Mouse (Mus musculus): ENCODE measurements around the gene Pafah1b2. TPM values are rescaled to one million over a fixed set of nuclear protein-coding genes. Genes with fewer than 3 reads are reported as not detected.

The Pafah1b2 gene
- polyA plus RNA-seq, 1 experiment from 2014 or later, result 177 TPM

GRCm38 (mm10) chr9:45959661-45960060 lies 52.8 kb downstream of the Pafah1b2 start:
- no peak overlapping the region for H3K4me2 ChIP-seq (replicated peaks; ENCODE audit: low read depth, low read length)
- H3K27me3 ChIP-seq (ENCODE audit: control insufficient read depth, insufficient read depth, low read length), result no peaks in the 10 kb centered on the region
- H3K36me3 ChIP-seq (ENCODE audit: control insufficient read depth, insufficient read depth, low read length), result peaks cover 16% of the 10 kb centered on the region; the same call in 1 of the 2 replicates
- no peak overlapping the region for H3K4me3 ChIP-seq (ENCODE audit: low read depth, low read length)
- no peak overlapping the region for H3K27ac ChIP-seq (ENCODE audit: low read length)
- H3K9ac ChIP-seq (replicated peaks; ENCODE audit: low read depth, low read length), result no peak overlapping the region
- H3K4me1 ChIP-seq (ENCODE audit: control insufficient read depth, insufficient read depth, low read length), result peaks cover 4% of the 10 kb centered on the region; the same call in 1 of the 2 replicates
- no peak for ATAC-seq (ENCODE audit: insufficient number of reproducible peaks, insufficient read depth, low FRiP score, low read depth)
- WGBS, result 76% methylated on average over 7 of the region's 7 CpGs
- H3K9me3 ChIP-seq (ENCODE audit: control insufficient read depth, low read depth, low read length), result no peaks in the 10 kb centered on the region

- H3K36me3 ChIP-seq (ENCODE audit: control insufficient read depth, insufficient read depth, low read length), result peaks cover 13% of the 10 kb centered on the region; the same call in 1 of the 2 replicates
- ATAC-seq (ENCODE audit: insufficient number of reproducible peaks, insufficient read depth, low FRiP score, low read depth), result no peak
- no peak overlapping the region for H3K4me3 ChIP-seq (ENCODE audit: low read depth, low read length)
- no peak overlapping the region for H3K27ac ChIP-seq (ENCODE audit: low read length)
- no peak overlapping the region for H3K4me2 ChIP-seq (replicated peaks; ENCODE audit: low read depth, low read length)
- WGBS, result 49% methylated on average over 4 of the region's 4 CpGs
- no peak overlapping the region for H3K9ac ChIP-seq (replicated peaks; ENCODE audit: low read depth, low read length)
- no peaks in the 10 kb centered on the region for H3K27me3 ChIP-seq (ENCODE audit: control insufficient read depth, insufficient read depth, low read length)
- H3K4me1 ChIP-seq (ENCODE audit: control insufficient read depth, insufficient read depth, low read length), result peaks cover 8% of the 10 kb centered on the region
- no peaks in the 10 kb centered on the region for H3K9me3 ChIP-seq (ENCODE audit: control insufficient read depth, low read depth, low read length)
These were observed 53.6 kb downstream of the Pafah1b2 start for GRCm38 (mm10) chr9:45958851-45959250.

GRCm38 (mm10) chr9:45958023-45958670 lies 54.3 kb downstream of the Pafah1b2 start:
- peaks cover 14% of the 10 kb centered on the region for H3K4me1 ChIP-seq (ENCODE audit: control insufficient read depth, insufficient read depth, low read length)
- H3K27ac ChIP-seq (ENCODE audit: low read length), result no peak overlapping the region
- ATAC-seq (ENCODE audit: insufficient number of reproducible peaks, insufficient read depth, low FRiP score, low read depth), result no peak
- WGBS, result 55% methylated on average over 7 of the region's 7 CpGs
- H3K4me3 ChIP-seq (ENCODE audit: low read depth, low read length), result no peak overlapping the region
- no peaks in the 10 kb centered on the region for H3K9me3 ChIP-seq (ENCODE audit: control insufficient read depth, low read depth, low read length)
- no peaks in the 10 kb centered on the region for H3K27me3 ChIP-seq (ENCODE audit: control insufficient read depth, insufficient read depth, low read length)
- H3K9ac ChIP-seq (replicated peaks; ENCODE audit: low read depth, low read length), result no peak overlapping the region
- 0 out of 2 replicates have a peak, but pooled peaks cover 6% of the 10 kb centered on the region for H3K36me3 ChIP-seq (ENCODE audit: control insufficient read depth, insufficient read depth, low read length)
- no peak overlapping the region for H3K4me2 ChIP-seq (replicated peaks; ENCODE audit: low read depth, low read length)

- Histone ChIP-seq H3K4me3 (ENCODE audit: low read depth, low read length) (peak within 1 kb of the TSS; percentile 70), H3K27me3 (ENCODE audit: control insufficient read depth, insufficient read depth, low read length) (no peaks in the 10 kb centered on the region), H3K4me2 (replicated peaks; ENCODE audit: low read depth, low read length) (peak within 1 kb of the TSS; percentile 85), H3K36me3 (ENCODE audit: control insufficient read depth, insufficient read depth, low read length) (peaks cover 4% of the 10 kb centered on the region), H3K9ac (replicated peaks; ENCODE audit: low read depth, low read length) (peak within 1 kb of the TSS; percentile 87), H3K4me1 (ENCODE audit: control insufficient read depth, insufficient read depth, low read length) (peaks cover 14% of the 10 kb centered on the region), H3K27ac (ENCODE audit: low read length) (peak within 1 kb of the TSS; percentile 80; the same call in 1 of the 2 replicates), H3K9me3 (ENCODE audit: control insufficient read depth, low read depth, low read length) (no peaks in the 10 kb centered on the region)
- peak; percentile 94 for ATAC-seq (ENCODE audit: insufficient number of reproducible peaks, insufficient read depth, low FRiP score, low read depth)
- under 1% methylated on average over 47 of the region's 48 CpGs for WGBS
These were observed 57.2 kb downstream of the Pafah1b2 start, which contains the start of gene Sidt2 for GRCm38 (mm10) chr9:45955107-45955963. Gene Sidt2 (minus strand): TSS chr9:45955258.

- H3K9me3 ChIP-seq (ENCODE audit: control insufficient read depth, low read depth, low read length), result no peaks in the 10 kb centered on the region
- under 1% methylated on average over 61 of the region's 63 CpGs for WGBS
- peak overlapping the region; percentile 87 for H3K9ac ChIP-seq (replicated peaks; ENCODE audit: low read depth, low read length)
- no peaks in the 10 kb centered on the region for H3K27me3 ChIP-seq (ENCODE audit: control insufficient read depth, insufficient read depth, low read length)
- ATAC-seq (ENCODE audit: insufficient number of reproducible peaks, insufficient read depth, low FRiP score, low read depth), result peak; percentile 35
- peak overlapping the region; percentile 85 for H3K4me2 ChIP-seq (replicated peaks; ENCODE audit: low read depth, low read length)
- H3K4me3 ChIP-seq (ENCODE audit: low read depth, low read length), result peak overlapping the region; percentile 70
- H3K36me3 ChIP-seq (ENCODE audit: control insufficient read depth, insufficient read depth, low read length), result peaks cover 9% of the 10 kb centered on the region
- H3K4me1 ChIP-seq (ENCODE audit: control insufficient read depth, insufficient read depth, low read length), result peaks cover 14% of the 10 kb centered on the region
- peak overlapping the region; percentile 80; the same call in 1 of the 2 replicates for H3K27ac ChIP-seq (ENCODE audit: low read length)
These were observed 58.0 kb downstream of the Pafah1b2 start for GRCm38 (mm10) chr9:45954294-45955106.

GRCm38 (mm10) chr9:45953511-45954293 lies 58.8 kb downstream of the Pafah1b2 start:
- H3K27ac ChIP-seq (ENCODE audit: low read length), result peak overlapping the region; percentile 58; the same call in 1 of the 2 replicates
- H3K4me3 ChIP-seq (ENCODE audit: low read depth, low read length), result peak overlapping the region; percentile 70
- no peaks in the 10 kb centered on the region for H3K27me3 ChIP-seq (ENCODE audit: control insufficient read depth, insufficient read depth, low read length)
- H3K36me3 ChIP-seq (ENCODE audit: control insufficient read depth, insufficient read depth, low read length), result peaks cover 10% of the 10 kb centered on the region
- H3K4me1 ChIP-seq (ENCODE audit: control insufficient read depth, insufficient read depth, low read length), result peaks cover 14% of the 10 kb centered on the region
- no peak for ATAC-seq (ENCODE audit: insufficient number of reproducible peaks, insufficient read depth, low FRiP score, low read depth)
- H3K4me2 ChIP-seq (replicated peaks; ENCODE audit: low read depth, low read length), result peak overlapping the region; percentile 85
- peak overlapping the region; percentile 87 for H3K9ac ChIP-seq (replicated peaks; ENCODE audit: low read depth, low read length)
- WGBS, result 51% methylated on average over 13 of the region's 13 CpGs
- H3K9me3 ChIP-seq (ENCODE audit: control insufficient read depth, low read depth, low read length), result no peaks in the 10 kb centered on the region

GRCm38 (mm10) chr9:45952890-45953289 lies 59.6 kb downstream of the Pafah1b2 start:
- WGBS, result 80% methylated on average over 7 of the region's 7 CpGs
- Histone ChIP-seq H3K27ac (ENCODE audit: low read length) (no peak overlapping the region), H3K27me3 (ENCODE audit: control insufficient read depth, insufficient read depth, low read length) (no peaks in the 10 kb centered on the region), H3K9me3 (ENCODE audit: control insufficient read depth, low read depth, low read length) (no peaks in the 10 kb centered on the region), H3K4me3 (ENCODE audit: low read depth, low read length) (no peak overlapping the region), H3K9ac (replicated peaks; ENCODE audit: low read depth, low read length) (no peak overlapping the region), H3K4me1 (ENCODE audit: control insufficient read depth, insufficient read depth, low read length) (peaks cover 14% of the 10 kb centered on the region), H3K36me3 (ENCODE audit: control insufficient read depth, insufficient read depth, low read length) (peaks cover 16% of the 10 kb centered on the region), H3K4me2 (replicated peaks; ENCODE audit: low read depth, low read length) (no peak overlapping the region)
- no peak for ATAC-seq (ENCODE audit: insufficient number of reproducible peaks, insufficient read depth, low FRiP score, low read depth)

Measured in stomach, embryonic 14.5 days (tissue).